Mouse (Mus musculus) heart, embryonic 13.5 days (tissue): ENCODE data around the gene Col4a3. TPM values are rescaled to one million over a fixed set of nuclear protein-coding genes. Genes with fewer than 3 reads are reported as not detected.

ENCODE experiments used
- ATAC-seq: fragments of 200-750 bp; cut with Nextera tagmentation; 2 replicates; pipeline ENCODE4 v1.8.0; 2017; ENCODE audit warnings: moderate TSS enrichment; ENCODE audit not compliant: insufficient number of reproducible peaks, low FRiP score, low TSS enrichment; ENCODE audit errors: extremely low read depth
- H3K27ac ChIP-seq: fragments of 300-500 bp; sonication (generic); replicated peaks from 2 replicates; pipeline ENCODE4 v1.5.1; 2015; ENCODE audit warnings: moderate library complexity, mild to moderate bottlenecking, inconsistent platforms
- H3K27me3 ChIP-seq: fragments of 300-500 bp; sonication (generic); replicated peaks from 2 replicates; pipeline ENCODE4 v1.6.1; 2015; ENCODE audit warnings: mild to moderate bottlenecking, inconsistent platforms
- H3K36me3 ChIP-seq: fragments of 300-500 bp; sonication (generic); 2 replicates; pipeline ENCODE4 v1.6.1; 2015; ENCODE audit warnings: mild to moderate bottlenecking, inconsistent platforms
- H3K4me1 ChIP-seq: fragments of 300-500 bp; sonication (generic); 2 replicates; pipeline ENCODE4 v1.6.1; 2015; ENCODE audit warnings: inconsistent platforms
- H3K4me2 ChIP-seq: fragments of 300-500 bp; sonication (generic); 2 replicates; pipeline ENCODE4 v1.6.1; 2015; ENCODE audit warnings: inconsistent platforms, mild to moderate bottlenecking, moderate library complexity
- H3K4me3 ChIP-seq: fragments of 300-500 bp; sonication (generic); 2 replicates; pipeline ENCODE4 v1.5.1; 2015; ENCODE audit warnings: moderate library complexity, mild to moderate bottlenecking, inconsistent platforms
- H3K9ac ChIP-seq: fragments of 300-500 bp; sonication (generic); 2 replicates; pipeline ENCODE4 v1.6.1; 2015; ENCODE audit warnings: inconsistent platforms, mild to moderate bottlenecking, moderate library complexity
- H3K9me3 ChIP-seq: fragments of 300-500 bp; sonication (generic); 2 replicates; pipeline ENCODE4 v1.6.1; 2016; ENCODE audit warnings: inconsistent platforms
- WGBS: fragments of 180-500 bp; shearing (Covaris S2); methylation state at CpG from one replicate; pipeline ENCODE4 v1.1.7; 2015; ENCODE audit warnings: mixed read lengths; 5-methylcytosine and 5-hydroxymethylcytosine counted together
- polyA plus RNA-seq: library from polyadenylated mRNA; unstranded; fragments of >200 nt; fragmentation: Nextera tagmentation; extraction: Ambion mirVana; gene quantifications from 2 replicates; pipeline ENCODE4 v1.2.1, GENCODE M21; 2015

The Col4a3 gene
- polyA plus RNA-seq, 1 experiment from 2014 or later, result 0.41 TPM

DNA sequence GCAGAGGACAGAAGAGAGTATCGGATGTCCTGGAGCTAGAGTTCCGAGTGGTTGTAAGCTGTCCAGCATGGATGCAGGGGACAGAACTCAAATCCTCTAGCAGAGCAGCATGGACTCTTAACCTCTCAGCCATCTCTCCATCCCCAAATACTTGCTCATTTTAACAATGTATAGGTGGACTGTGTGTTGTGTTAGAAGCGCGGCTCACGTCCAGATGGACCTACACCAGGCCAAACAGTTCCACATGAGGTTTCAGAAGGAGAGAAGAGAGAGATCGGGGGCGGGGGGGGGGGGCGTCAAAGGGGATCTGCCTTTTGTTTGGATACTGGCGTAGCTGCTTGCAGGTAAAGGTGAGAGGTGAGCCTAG lies 48.5 kb downstream of the Col4a3 start:
- ATAC-seq, result no peak
- H3K4me3 ChIP-seq, result no peak overlapping the region
- H3K4me2 ChIP-seq, result no peak overlapping the region
- no peaks in the 10 kb centered on the region for H3K36me3 ChIP-seq
- peaks cover 32% of the 10 kb centered on the region for H3K4me1 ChIP-seq
- 86% methylated on average over 9 of the region's 9 CpGs for WGBS
- no peak overlapping the region for H3K27ac ChIP-seq
- peaks cover 14% of the 10 kb centered on the region; the same call in 1 of the 2 replicates for H3K27me3 ChIP-seq
- H3K9me3 ChIP-seq, result no peaks in the 10 kb centered on the region
- H3K9ac ChIP-seq, result no peak overlapping the region

DNA sequence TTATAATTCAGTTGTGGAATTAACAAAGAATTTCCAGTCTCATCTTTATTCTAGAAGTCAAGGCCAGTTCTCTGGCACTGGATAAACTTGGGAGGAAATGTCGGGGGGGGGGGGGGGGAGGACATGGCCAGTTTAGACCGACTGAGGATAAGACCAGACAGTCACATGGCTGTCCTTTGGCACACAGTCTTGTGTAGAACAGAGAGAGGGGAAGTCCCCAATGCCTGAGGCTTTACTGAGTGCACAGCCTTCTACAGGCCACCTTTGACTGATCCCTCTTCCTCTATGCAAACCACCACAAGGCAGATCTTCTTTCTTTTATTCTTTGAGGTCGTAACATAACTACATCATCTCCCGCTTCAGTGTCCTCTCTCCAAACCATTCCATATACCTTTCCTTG lies 49.6 kb downstream of the Col4a3 start:
- ATAC-seq, result no peak
- 52% methylated on average over 4 of the region's 4 CpGs for WGBS

DNA sequence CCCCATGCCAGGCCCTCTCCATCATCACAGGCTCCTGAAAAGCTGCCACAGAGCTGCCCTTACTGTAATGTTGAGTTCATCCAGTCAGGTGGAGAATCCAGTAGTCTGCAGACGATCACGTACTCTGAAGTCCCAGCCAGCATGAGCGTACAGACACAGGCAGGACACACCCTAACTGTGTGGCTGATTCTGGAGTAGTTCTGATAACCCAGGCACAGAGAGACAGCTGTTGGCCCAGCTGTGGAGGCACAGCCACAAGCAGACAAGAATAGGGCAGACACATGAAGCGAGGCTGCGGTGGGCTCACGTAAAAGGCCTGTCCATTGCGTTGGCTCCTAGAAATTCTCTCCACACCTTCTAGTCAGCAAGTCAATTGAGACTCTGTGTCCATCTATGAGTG lies 50.7 kb downstream of the Col4a3 start:
- Histone ChIP-seq H3K4me2 (no peak overlapping the region), H3K9me3 (no peaks in the 10 kb centered on the region), H3K9ac (no peak overlapping the region), H3K27ac (no peak overlapping the region), H3K27me3 (peaks cover 14% of the 10 kb centered on the region; the same call in 1 of the 2 replicates), H3K36me3 (no peaks in the 10 kb centered on the region), H3K4me1 (peaks cover 11% of the 10 kb centered on the region), H3K4me3 (no peak overlapping the region)
- 69% methylated on average over 7 of the region's 7 CpGs for WGBS
- no peak for ATAC-seq

More for the DNA sequence above, 49.6 kb downstream of the Col4a3 start:
- Histone ChIP-seq H3K4me1 (peaks cover 21% of the 10 kb centered on the region), H3K36me3 (no peaks in the 10 kb centered on the region), H3K4me2 (no peak overlapping the region), H3K27ac (no peak overlapping the region), H3K9ac (no peak overlapping the region), H3K9me3 (no peaks in the 10 kb centered on the region), H3K4me3 (no peak overlapping the region), H3K27me3 (peaks cover 14% of the 10 kb centered on the region; the same call in 1 of the 2 replicates)

DNA sequence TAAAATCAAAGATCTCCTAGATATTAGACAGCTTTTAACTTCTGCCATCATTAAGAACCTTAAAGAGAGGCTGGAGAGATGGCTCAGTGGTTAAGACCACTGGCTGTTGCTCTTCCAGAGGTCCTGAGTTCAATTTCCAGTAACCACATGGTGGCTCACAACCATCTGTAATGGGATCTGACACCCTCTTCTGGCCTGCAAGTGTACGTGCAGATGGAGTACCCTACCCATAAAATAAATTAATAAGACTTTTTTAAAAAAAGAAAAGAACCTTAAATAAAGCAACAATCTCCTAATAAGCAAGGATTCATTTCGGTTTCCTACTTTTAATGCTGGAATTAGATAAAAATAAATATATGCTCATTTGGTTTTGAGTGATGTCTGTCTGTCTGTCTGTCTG lies 51.7 kb downstream of the Col4a3 start:
- Histone ChIP-seq H3K4me3 (no peak overlapping the region), H3K4me2 (no peak overlapping the region), H3K27me3 (peaks cover 8% of the 10 kb centered on the region; the same call in 1 of the 2 replicates), H3K36me3 (no peaks in the 10 kb centered on the region), H3K9ac (no peak overlapping the region), H3K9me3 (no peaks in the 10 kb centered on the region), H3K4me1 (peaks cover 11% of the 10 kb centered on the region), H3K27ac (no peak overlapping the region)
- no peak for ATAC-seq
- 80% methylated on average over 2 of the region's 2 CpGs for WGBS

GRCm38 (mm10) chr1:82641316-82641987 lies 54.7 kb downstream of the Col4a3 start:
- H3K4me2 ChIP-seq, result peak overlapping the region; percentile 72
- peaks cover 9% of the 10 kb centered on the region; the same call in 1 of the 2 replicates for H3K27me3 ChIP-seq
- no peaks in the 10 kb centered on the region for H3K36me3 ChIP-seq
- H3K4me1 ChIP-seq, result no peaks in the 10 kb centered on the region
- ATAC-seq, result no peak
- H3K4me3 ChIP-seq, result peak overlapping the region; percentile 46
- no peaks in the 10 kb centered on the region for H3K9me3 ChIP-seq
- WGBS, result 29% methylated on average over 18 of the region's 18 CpGs
- no peak overlapping the region for H3K27ac ChIP-seq
- H3K9ac ChIP-seq, result peak overlapping the region; percentile 63

GRCm38 (mm10) chr1:82647989-82648388 lies 61.3 kb downstream of the Col4a3 start:
- Histone ChIP-seq H3K27me3 (0 out of 2 replicates have a peak, but pooled peaks cover 4% of the 10 kb centered on the region), H3K36me3 (no peaks in the 10 kb centered on the region), H3K9ac (peak overlapping the region; percentile 63), H3K4me2 (peak overlapping the region; percentile 72), H3K4me1 (peaks cover 7% of the 10 kb centered on the region; the same call in 1 of the 2 replicates), H3K9me3 (no peaks in the 10 kb centered on the region), H3K4me3 (peak overlapping the region; percentile 43), H3K27ac (no peak overlapping the region)
- 13% methylated on average over 10 of the region's 10 CpGs for WGBS
- no peak for ATAC-seq

GRCm38 (mm10) chr1:82650868-82651267 lies 64.1 kb downstream of the Col4a3 start:
- Histone ChIP-seq H3K4me1 (peaks cover 7% of the 10 kb centered on the region; the same call in 1 of the 2 replicates), H3K4me3 (no peak overlapping the region), H3K27ac (no peak overlapping the region), H3K9me3 (no peaks in the 10 kb centered on the region), H3K27me3 (no peaks in the 10 kb centered on the region), H3K9ac (no peak overlapping the region), H3K36me3 (no peaks in the 10 kb centered on the region), H3K4me2 (no peak overlapping the region)
- 70% methylated on average over 4 of the region's 4 CpGs for WGBS
- ATAC-seq, result no peak

DNA sequence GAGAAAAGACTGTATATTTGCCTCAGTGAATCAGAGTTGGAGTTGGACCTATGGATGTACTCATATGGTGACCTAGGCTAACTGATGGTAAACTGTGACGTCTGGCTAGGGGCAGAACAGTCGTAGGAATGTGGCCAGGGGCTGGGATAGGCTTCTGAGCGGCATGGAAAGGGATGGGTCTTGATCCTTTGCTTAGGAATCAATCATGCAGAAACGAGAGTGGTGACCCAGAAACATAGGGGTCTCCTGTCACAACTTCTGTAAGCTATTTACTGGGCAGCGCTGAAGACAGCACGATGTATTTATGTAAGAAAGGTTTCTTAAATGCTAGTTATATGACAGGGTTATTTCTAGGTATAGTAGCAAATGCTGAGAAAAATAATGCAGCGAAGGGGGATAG lies 67.3 kb downstream of the Col4a3 start:
- WGBS, result 63% methylated on average over 7 of the region's 7 CpGs
- H3K9me3 ChIP-seq, result no peaks in the 10 kb centered on the region
- H3K4me1 ChIP-seq, result no peaks in the 10 kb centered on the region
- no peak overlapping the region for H3K4me2 ChIP-seq
- H3K36me3 ChIP-seq, result no peaks in the 10 kb centered on the region
- H3K27ac ChIP-seq, result no peak overlapping the region
- no peak for ATAC-seq
- no peak overlapping the region for H3K4me3 ChIP-seq
- H3K9ac ChIP-seq, result no peak overlapping the region
- H3K27me3 ChIP-seq, result no peaks in the 10 kb centered on the region

- WGBS, result 42% methylated on average over 3 of the region's 3 CpGs
- no peak for ATAC-seq
- no peaks in the 10 kb centered on the region for H3K36me3 ChIP-seq
These were observed 69.7 kb downstream of the Col4a3 start for GRCm38 (mm10) chr1:82656452-82656851.

GRCm38 (mm10) chr1:82662269-82662668 lies 75.5 kb downstream of the Col4a3 start:
- Histone ChIP-seq H3K9me3 (no peaks in the 10 kb centered on the region), H3K4me1 (no peaks in the 10 kb centered on the region), H3K27ac (no peak overlapping the region), H3K4me2 (no peak overlapping the region), H3K36me3 (no peaks in the 10 kb centered on the region), H3K4me3 (no peak overlapping the region), H3K9ac (no peak overlapping the region), H3K27me3 (no peaks in the 10 kb centered on the region)
- ATAC-seq, result no peak
- 75% methylated on average over 2 of the region's 2 CpGs for WGBS

More at GRCm38 (mm10) chr1:82656452-82656851, 69.7 kb downstream of the Col4a3 start:
- Histone ChIP-seq H3K9me3 (no peaks in the 10 kb centered on the region), H3K27me3 (no peaks in the 10 kb centered on the region), H3K4me3 (no peak overlapping the region), H3K27ac (no peak overlapping the region), H3K9ac (no peak overlapping the region), H3K4me2 (no peak overlapping the region), H3K4me1 (no peaks in the 10 kb centered on the region)

- no peak overlapping the region for H3K4me3 ChIP-seq
- H3K36me3 ChIP-seq, result no peaks in the 10 kb centered on the region
- ATAC-seq, result no peak
- H3K9me3 ChIP-seq, result no peaks in the 10 kb centered on the region
- no peaks in the 10 kb centered on the region for H3K4me1 ChIP-seq
- WGBS, result 35% methylated on average over 2 of the region's 2 CpGs
- H3K27me3 ChIP-seq, result no peaks in the 10 kb centered on the region
- no peak overlapping the region for H3K9ac ChIP-seq
- H3K27ac ChIP-seq, result no peak overlapping the region
- H3K4me2 ChIP-seq, result no peak overlapping the region
These were observed 76.8 kb downstream of the Col4a3 start for GRCm38 (mm10) chr1:82663522-82663921.

DNA sequence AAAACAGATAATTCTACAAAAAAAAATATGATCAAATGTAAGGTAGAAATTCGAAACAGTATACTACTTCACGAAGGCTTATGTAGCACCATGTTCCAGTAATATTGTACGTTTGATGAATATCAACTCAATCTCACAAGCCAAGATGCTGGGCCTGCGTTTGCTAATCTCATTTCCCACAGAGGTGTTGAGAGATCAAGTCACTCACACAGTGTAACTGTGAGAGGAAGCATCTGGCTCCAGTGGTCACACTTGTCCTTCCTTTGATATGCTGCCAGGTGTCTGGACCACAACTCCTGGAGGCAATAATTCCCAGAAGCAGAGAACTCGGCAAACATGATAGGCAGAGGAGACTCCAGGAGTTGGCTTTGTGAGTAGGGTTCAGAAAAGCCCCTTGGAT lies 99.6 kb downstream of the Col4a3 start:
- Histone ChIP-seq H3K27ac (no peak overlapping the region), H3K27me3 (0 out of 2 replicates have a peak, but pooled peaks cover 2% of the 10 kb centered on the region), H3K9me3 (no peaks in the 10 kb centered on the region), H3K4me1 (no peaks in the 10 kb centered on the region), H3K4me3 (no peak overlapping the region), H3K36me3 (no peaks in the 10 kb centered on the region), H3K4me2 (no peak overlapping the region), H3K9ac (no peak overlapping the region)
- WGBS, result 44% methylated on average over 5 of the region's 5 CpGs
- ATAC-seq, result no peak
